Mouse (Mus musculus) forebrain, embryonic 15.5 days (tissue): ENCODE measurements at regions not wholly inside any gene's neighbourhood (a gene's known extent, or its start where the extent isn't known, plus 50 kb on each side); places are given as distances from the start of the nearest gene placed in this dataset.

ENCODE experiments used
- ATAC-seq: fragments of 200-750 bp; cut with Nextera tagmentation; replicated peaks from 2 replicates; pipeline ENCODE4 v1.8.0; 2017; ENCODE audit warnings: mild to moderate bottlenecking, moderate TSS enrichment, moderate library complexity
- H3K27ac ChIP-seq: fragments of 300-500 bp; sonication (generic); replicated peaks from 2 replicates; pipeline ENCODE4 v1.5.1; 2015; ENCODE audit warnings: mild to moderate bottlenecking, inconsistent platforms
- H3K27me3 ChIP-seq: fragments of 300-500 bp; sonication (generic); 2 replicates; pipeline ENCODE4 v1.6.1; 2015; ENCODE audit warnings: inconsistent platforms
- H3K36me3 ChIP-seq: fragments of 300-500 bp; sonication (generic); 2 replicates; pipeline ENCODE4 v1.6.1; 2015; ENCODE audit warnings: mild to moderate bottlenecking, inconsistent platforms
- H3K4me1 ChIP-seq: fragments of 300-500 bp; sonication (generic); 2 replicates; pipeline ENCODE4 v1.6.1; 2015; ENCODE audit warnings: inconsistent platforms
- H3K4me2 ChIP-seq: fragments of 300-500 bp; sonication (generic); replicated peaks from 2 replicates; pipeline ENCODE4 v1.6.1; 2015; ENCODE audit warnings: mild to moderate bottlenecking, inconsistent platforms
- H3K4me3 ChIP-seq: fragments of 300-500 bp; sonication (generic); 2 replicates; pipeline ENCODE4 v1.5.1; 2015; ENCODE audit warnings: mild to moderate bottlenecking, inconsistent platforms
- H3K9ac ChIP-seq: fragments of 300-500 bp; sonication (generic); replicated peaks from 2 replicates; pipeline ENCODE4 v1.6.1; 2015; ENCODE audit warnings: mild to moderate bottlenecking, inconsistent platforms
- H3K9me3 ChIP-seq: fragments of 300-500 bp; sonication (generic); 2 replicates; pipeline ENCODE4 v1.6.1; 2016; ENCODE audit warnings: inconsistent platforms
- WGBS: fragments of 180-500 bp; shearing (Covaris S2); methylation state at CpG from one replicate; pipeline ENCODE4 v1.1.7; 2015; ENCODE audit warnings: mixed read lengths; 5-methylcytosine and 5-hydroxymethylcytosine counted together

DNA sequence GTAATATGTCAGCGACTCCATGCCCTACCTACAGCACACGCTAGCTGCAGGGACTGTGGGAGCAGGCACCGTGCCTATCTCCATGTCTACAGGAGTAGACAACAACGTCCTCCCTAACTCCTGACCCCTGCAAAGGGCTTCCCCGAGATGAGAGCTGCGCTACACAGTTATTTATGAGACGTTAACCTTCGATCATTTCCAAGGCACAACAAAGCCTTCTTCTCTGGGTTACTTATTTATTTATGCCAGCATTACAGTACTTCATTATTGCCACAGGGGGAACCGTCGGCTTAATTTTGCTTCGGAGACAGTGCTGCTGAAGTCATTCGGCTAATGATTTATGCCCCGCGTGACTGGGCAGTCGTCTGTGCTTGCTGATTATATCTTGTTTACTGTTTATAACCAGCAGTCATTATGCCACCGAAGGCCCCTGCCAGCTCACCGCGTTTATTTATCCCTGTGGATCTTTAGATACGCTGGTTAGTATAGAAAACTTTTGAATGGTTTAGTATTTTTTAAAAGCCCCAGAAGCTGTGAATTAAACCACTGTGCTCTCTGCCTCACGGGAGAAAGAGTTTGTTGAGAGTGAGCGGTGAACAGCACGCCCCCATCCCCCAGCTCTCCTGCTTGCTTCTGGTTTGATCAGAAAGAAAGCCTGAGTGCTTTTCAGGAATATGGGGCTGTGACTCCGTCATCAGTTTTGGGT lies 65.5 kb upstream of the Lyplal1 start:
- Histone ChIP-seq H3K4me3 (peak overlapping the region; percentile 25), H3K9ac (peak overlapping the region; percentile 22; the same call in 1 of the 2 replicates)

DNA sequence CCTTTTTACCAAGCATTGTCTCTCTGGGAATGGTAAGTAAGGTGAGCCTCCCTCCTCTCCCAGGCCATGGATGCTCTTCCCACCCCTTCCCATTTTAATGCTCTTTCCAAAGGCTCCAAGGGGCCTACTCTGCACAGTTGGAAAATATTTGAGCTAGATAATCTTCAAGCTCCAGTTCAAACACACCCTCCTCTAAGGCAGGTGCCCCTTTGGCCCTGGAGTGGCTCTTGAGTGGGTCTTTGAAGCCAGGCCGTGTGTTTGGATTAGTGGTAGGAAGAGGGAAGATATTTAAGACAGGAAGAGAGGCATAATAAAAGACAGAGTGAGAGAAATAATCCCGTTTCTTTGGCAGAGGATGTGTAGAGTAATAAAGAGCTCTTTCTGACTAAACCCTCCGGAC lies 59.9 kb upstream of the Lyplal1 start:
- Histone ChIP-seq H3K27ac (no peak overlapping the region), H3K27me3 (no peaks in the 10 kb centered on the region), H3K36me3 (no peaks in the 10 kb centered on the region), H3K4me1 (no peaks in the 10 kb centered on the region), H3K4me2 (no peak overlapping the region), H3K9ac (no peak overlapping the region), H3K4me3 (no peak overlapping the region), H3K9me3 (no peaks in the 10 kb centered on the region)
- WGBS = 76% methylated on average over 3 of the region's 3 CpGs
- no peak for ATAC-seq

More for the DNA sequence above, 65.5 kb upstream of the Lyplal1 start:
- no peaks in the 10 kb centered on the region for H3K9me3 ChIP-seq
- peak overlapping the region; percentile 48 for H3K4me2 ChIP-seq
- H3K27me3 ChIP-seq = no peaks in the 10 kb centered on the region
- 16% methylated on average over 23 of the region's 23 CpGs for WGBS
- H3K36me3 ChIP-seq = no peaks in the 10 kb centered on the region
- H3K4me1 ChIP-seq = peaks cover 16% of the 10 kb centered on the region
- peak; percentile 76 for ATAC-seq
- H3K27ac ChIP-seq = no peak overlapping the region

DNA sequence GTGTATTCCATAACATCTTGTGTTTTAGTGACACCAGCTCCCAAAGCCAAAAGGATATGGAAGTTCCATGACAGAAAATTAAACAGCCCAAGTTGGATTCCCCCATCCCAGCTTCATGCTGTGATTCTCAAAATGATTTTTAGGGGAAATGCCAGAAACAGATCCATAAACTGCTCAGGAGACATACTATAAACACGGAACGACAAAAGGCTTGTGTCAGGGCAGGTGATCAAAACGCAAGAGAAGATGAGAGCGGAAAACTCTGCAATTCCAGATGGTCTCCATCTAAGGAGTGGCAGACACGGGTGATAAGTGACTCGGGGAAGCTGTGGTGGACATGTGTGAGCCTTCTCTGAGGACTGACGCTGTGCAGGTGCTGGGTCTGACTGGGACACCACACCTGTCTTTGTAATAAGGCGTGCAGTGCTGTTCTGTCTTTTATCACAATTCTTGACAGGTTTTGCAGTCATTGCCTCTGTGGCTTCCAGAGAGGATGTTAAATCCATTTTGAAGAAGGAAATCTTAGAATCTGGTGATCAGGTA lies 56.4 kb upstream of the Lyplal1 start:
- H3K9me3 ChIP-seq = no peaks in the 10 kb centered on the region
- no peaks in the 10 kb centered on the region for H3K27me3 ChIP-seq
- no peak overlapping the region for H3K4me2 ChIP-seq
- H3K27ac ChIP-seq = no peak overlapping the region
- no peak overlapping the region for H3K9ac ChIP-seq
- no peak for ATAC-seq
- no peak overlapping the region for H3K4me3 ChIP-seq
- H3K4me1 ChIP-seq = no peaks in the 10 kb centered on the region
- WGBS = 88% methylated on average over 8 of the region's 8 CpGs
- H3K36me3 ChIP-seq = no peaks in the 10 kb centered on the region

DNA sequence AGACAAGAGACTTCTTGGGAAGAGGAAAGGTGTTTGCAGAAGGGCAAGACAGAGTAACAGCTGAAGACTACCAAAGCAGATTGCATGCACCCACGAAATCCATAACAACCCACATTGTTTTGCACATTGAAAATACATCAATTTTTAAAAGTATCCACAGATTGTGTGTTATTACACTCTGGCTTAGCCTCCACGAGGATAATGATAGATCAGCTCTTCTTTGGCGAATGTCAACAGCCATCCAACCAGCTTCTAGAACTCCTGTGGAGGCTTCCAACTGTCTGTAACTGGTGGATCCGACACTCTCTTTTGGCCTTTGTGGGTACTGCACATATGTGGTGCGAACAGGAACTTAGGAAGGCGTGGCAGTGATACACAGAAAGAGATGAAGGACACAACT lies 54.6 kb upstream of the Lyplal1 start:
- 87% methylated on average over 6 of the region's 6 CpGs for WGBS

More for the DNA sequence above, 54.6 kb upstream of the Lyplal1 start:
- Histone ChIP-seq H3K9ac (no peak overlapping the region), H3K4me1 (no peaks in the 10 kb centered on the region), H3K4me3 (no peak overlapping the region), H3K9me3 (no peaks in the 10 kb centered on the region), H3K27ac (no peak overlapping the region), H3K36me3 (no peaks in the 10 kb centered on the region), H3K4me2 (no peak overlapping the region), H3K27me3 (no peaks in the 10 kb centered on the region)
- no peak for ATAC-seq
